Mouse (Mus musculus): ENCODE measurements at regions not wholly inside any gene's neighbourhood (a gene's known extent, or its start where the extent isn't known, plus 50 kb on each side); places are given as distances from the start of the nearest gene placed in this dataset.
A peak's percentile ranks its signal among the peaks of the same experiment; 100 is the strongest.
"Not testable (repeated sequence)": the region's sequence is repeated elsewhere in the genome, so short reads cannot be mapped to it uniquely, and the experiment has no call there.

- DNase-seq = peak; percentile 94 to 98
Observed at GRCm38 (mm10) chr12:29290591-29291351, 237.4 kb upstream of the Myt1l start.

GRCm38 (mm10) chr12:29297984-29298383, 230.2 kb upstream of the Myt1l start:
- DNase-seq = no peak

GRCm38 (mm10) chr12:29315636-29316035, 212.5 kb upstream of the Myt1l start:
- no peak for DNase-seq

- DNase-seq = no peak
Observed at GRCm38 (mm10) chr12:29321468-29321867, 206.7 kb upstream of the Myt1l start.

- no peak for DNase-seq
Observed at GRCm38 (mm10) chr12:29323534-29323933, 204.7 kb upstream of the Myt1l start.

- DNase-seq = no peak
Observed at GRCm38 (mm10) chr12:29335839-29336469, 192.2 kb upstream of the Myt1l start.

- no peak for DNase-seq
Observed at GRCm38 (mm10) chr12:29337336-29337735, 190.8 kb upstream of the Myt1l start.

GRCm38 (mm10) chr12:29341388-29341995, 186.7 kb upstream of the Myt1l start:
- DNase-seq = no peak

- no peak for DNase-seq
Observed at GRCm38 (mm10) chr12:29343147-29343852, 184.9 kb upstream of the Myt1l start.

GRCm38 (mm10) chr12:29348698-29349097, 179.5 kb upstream of the Myt1l start:
- DNase-seq = no peak

- DNase-seq = peak in 1 of 2 experiments; percentile 53
Observed at GRCm38 (mm10) chr12:29349146-29349850, 178.9 kb upstream of the Myt1l start.

- DNase-seq = no peak
Observed at GRCm38 (mm10) chr12:29353777-29354496, 174.2 kb upstream of the Myt1l start.

GRCm38 (mm10) chr12:29354816-29355215, 173.4 kb upstream of the Myt1l start:
- DNase-seq = no peak

- no peak for DNase-seq
Observed at GRCm38 (mm10) chr12:29356681-29357397, 171.3 kb upstream of the Myt1l start.

GRCm38 (mm10) chr12:29361236-29361635, 166.9 kb upstream of the Myt1l start:
- DNase-seq = no peak

GRCm38 (mm10) chr12:29367741-29368106, 160.5 kb upstream of the Myt1l start:
- not testable (repeated sequence) for DNase-seq

GRCm38 (mm10) chr12:29368107-29368819, 159.9 kb upstream of the Myt1l start:
- DNase-seq = peak in 1 of 2 experiments; percentile 7

- no peak for DNase-seq
Observed at GRCm38 (mm10) chr12:29368820-29369175, 159.4 kb upstream of the Myt1l start.

GRCm38 (mm10) chr12:29391756-29392155, 136.4 kb upstream of the Myt1l start:
- no peak for DNase-seq

GRCm38 (mm10) chr12:29394271-29394670, 133.9 kb upstream of the Myt1l start:
- no peak for DNase-seq

- DNase-seq = no peak
Observed at GRCm38 (mm10) chr12:29394881-29395280, 133.3 kb upstream of the Myt1l start.
